Mouse (Mus musculus): Measurements from ENCODE around the gene Tigar. TPM values are rescaled to one million over a fixed set of nuclear protein-coding genes. Genes with fewer than 3 reads are reported as not detected.

Tigar gene
- polyA plus RNA-seq, 1 experiment from 2014 or later, result 0.53 TPM

GRCm38 (mm10) chr6:127149944-127150662 lies 40.7 kb upstream of the Tigar start:
- Histone ChIP-seq H3K9ac (peak overlapping the region; percentile 46), H3K4me3 (replicated peaks) (peak overlapping the region; percentile 61), H3K9me3 (replicated peaks) (no peaks in the 10 kb centered on the region), H3K4me2 (peak overlapping the region; percentile 82), H3K27me3 (peaks cover 74% of the 10 kb centered on the region), H3K36me3 (replicated peaks) (no peaks in the 10 kb centered on the region), H3K27ac (replicated peaks) (0 out of 2 replicates have a peak overlapping the region, but pooled peaks have one; percentile 41), H3K4me1 (replicated peaks) (peaks cover 75% of the 10 kb centered on the region)
- no peak for ATAC-seq (ENCODE audit: insufficient read depth)
- WGBS (ENCODE audit: insufficient replicate concordance), result under 1% methylated on average over 38 of the region's 38 CpGs

GRCm38 (mm10) chr6:127149303-127149943 lies 40.1 kb upstream of the Tigar start:
- no peak overlapping the region for H3K27ac ChIP-seq (replicated peaks)
- no peak for ATAC-seq (ENCODE audit: insufficient read depth)
- no peaks in the 10 kb centered on the region for H3K9me3 ChIP-seq (replicated peaks)

GRCm38 (mm10) chr6:127148526-127149302 lies 39.4 kb upstream of the Tigar start:
- Histone ChIP-seq H3K4me2 (peak overlapping the region; percentile 82), H3K27ac (replicated peaks) (no peak overlapping the region), H3K9ac (peak overlapping the region; percentile 46), H3K36me3 (replicated peaks) (no peaks in the 10 kb centered on the region), H3K27me3 (peaks cover 60% of the 10 kb centered on the region), H3K4me3 (replicated peaks) (peak overlapping the region; percentile 61), H3K9me3 (replicated peaks) (no peaks in the 10 kb centered on the region), H3K4me1 (replicated peaks) (peaks cover 64% of the 10 kb centered on the region)
- WGBS (ENCODE audit: insufficient replicate concordance), result 19% methylated on average over 20 of the region's 20 CpGs
- ATAC-seq (ENCODE audit: insufficient read depth), result no peak

More at GRCm38 (mm10) chr6:127149303-127149943, 40.1 kb upstream of the Tigar start:
- peaks cover 71% of the 10 kb centered on the region for H3K4me1 ChIP-seq (replicated peaks)
- peak overlapping the region; percentile 82 for H3K4me2 ChIP-seq
- peak overlapping the region; percentile 46 for H3K9ac ChIP-seq
- under 1% methylated on average over 30 of the region's 30 CpGs for WGBS (ENCODE audit: insufficient replicate concordance)
- H3K36me3 ChIP-seq (replicated peaks), result no peaks in the 10 kb centered on the region
- peaks cover 67% of the 10 kb centered on the region for H3K27me3 ChIP-seq
- peak overlapping the region; percentile 61 for H3K4me3 ChIP-seq (replicated peaks)

GRCm38 (mm10) chr6:127147665-127148064 lies 38.3 kb upstream of the Tigar start:
- H3K36me3 ChIP-seq (replicated peaks), result no peaks in the 10 kb centered on the region
- no peak overlapping the region for H3K4me2 ChIP-seq
- no peak for ATAC-seq (ENCODE audit: insufficient read depth)

GRCm38 (mm10) chr6:127146322-127146947 lies 37.1 kb upstream of the Tigar start:
- WGBS (ENCODE audit: insufficient replicate concordance), result 85% methylated on average over 3 of the region's 3 CpGs
- Histone ChIP-seq H3K4me3 (replicated peaks) (no peak overlapping the region), H3K4me1 (replicated peaks) (peaks cover 59% of the 10 kb centered on the region), H3K4me2 (no peak overlapping the region), H3K9ac (no peak overlapping the region), H3K27ac (replicated peaks) (no peak overlapping the region), H3K27me3 (peaks cover 37% of the 10 kb centered on the region), H3K36me3 (replicated peaks) (no peaks in the 10 kb centered on the region), H3K9me3 (replicated peaks) (no peaks in the 10 kb centered on the region)
- ATAC-seq (ENCODE audit: insufficient read depth), result no peak

More at GRCm38 (mm10) chr6:127147665-127148064, 38.3 kb upstream of the Tigar start:
- Histone ChIP-seq H3K27me3 (peaks cover 49% of the 10 kb centered on the region), H3K9ac (no peak overlapping the region), H3K9me3 (replicated peaks) (no peaks in the 10 kb centered on the region), H3K27ac (replicated peaks) (no peak overlapping the region), H3K4me3 (replicated peaks) (no peak overlapping the region), H3K4me1 (replicated peaks) (peaks cover 64% of the 10 kb centered on the region)
- WGBS (ENCODE audit: insufficient replicate concordance), result under 1% methylated on average over 4 of the region's 4 CpGs

- Histone ChIP-seq H3K9ac (no peak overlapping the region), H3K36me3 (replicated peaks) (no peaks in the 10 kb centered on the region), H3K4me1 (replicated peaks) (peaks cover 52% of the 10 kb centered on the region), H3K27me3 (peaks cover 29% of the 10 kb centered on the region), H3K4me2 (no peak overlapping the region), H3K4me3 (replicated peaks) (no peak overlapping the region), H3K27ac (replicated peaks) (no peak overlapping the region), H3K9me3 (replicated peaks) (no peaks in the 10 kb centered on the region)
- no peak for ATAC-seq (ENCODE audit: insufficient read depth)
- 28% methylated on average over 20 of the region's 20 CpGs for WGBS (ENCODE audit: insufficient replicate concordance)
These were observed 36.3 kb upstream of the Tigar start for GRCm38 (mm10) chr6:127145464-127146190.

- Histone ChIP-seq H3K36me3 (replicated peaks) (no peaks in the 10 kb centered on the region), H3K4me1 (replicated peaks) (peaks cover 36% of the 10 kb centered on the region)
These were observed 34.4 kb upstream of the Tigar start for GRCm38 (mm10) chr6:127143576-127144288.

GRCm38 (mm10) chr6:127143124-127143520 lies 33.8 kb upstream of the Tigar start:
- ATAC-seq (ENCODE audit: insufficient read depth), result no peak
- Histone ChIP-seq H3K4me2 (peak overlapping the region; percentile 51), H3K27ac (replicated peaks) (no peak overlapping the region), H3K9ac (no peak overlapping the region), H3K36me3 (replicated peaks) (no peaks in the 10 kb centered on the region), H3K4me1 (replicated peaks) (peaks cover 33% of the 10 kb centered on the region), H3K4me3 (replicated peaks) (no peak overlapping the region), H3K9me3 (replicated peaks) (no peaks in the 10 kb centered on the region), H3K27me3 (peaks cover 4% of the 10 kb centered on the region)
- 38% methylated on average over 10 of the region's 10 CpGs for WGBS (ENCODE audit: insufficient replicate concordance)

More at GRCm38 (mm10) chr6:127143576-127144288, 34.4 kb upstream of the Tigar start:
- no peak overlapping the region for H3K4me3 ChIP-seq (replicated peaks)
- no peak for ATAC-seq (ENCODE audit: insufficient read depth)
- 63% methylated on average over 7 of the region's 7 CpGs for WGBS (ENCODE audit: insufficient replicate concordance)
- no peak overlapping the region for H3K27ac ChIP-seq (replicated peaks)
- H3K9me3 ChIP-seq (replicated peaks), result no peaks in the 10 kb centered on the region
- no peak overlapping the region for H3K9ac ChIP-seq
- H3K4me2 ChIP-seq, result no peak overlapping the region
- peaks cover 10% of the 10 kb centered on the region for H3K27me3 ChIP-seq

GRCm38 (mm10) chr6:127142154-127143123 lies 33.1 kb upstream of the Tigar start:
- Histone ChIP-seq H3K4me1 (replicated peaks) (peaks cover 33% of the 10 kb centered on the region), H3K9me3 (replicated peaks) (no peaks in the 10 kb centered on the region), H3K36me3 (replicated peaks) (no peaks in the 10 kb centered on the region), H3K27me3 (no peaks in the 10 kb centered on the region; the same call in 1 of the 2 replicates), H3K4me3 (replicated peaks) (0 out of 2 replicates have a peak overlapping the region, but pooled peaks have one; percentile 4), H3K4me2 (peak overlapping the region; percentile 51), H3K9ac (no peak overlapping the region), H3K27ac (replicated peaks) (peak overlapping the region; percentile 49; the same call in 1 of the 2 replicates)
- WGBS (ENCODE audit: insufficient replicate concordance), result 6% methylated on average over 9 of the region's 10 CpGs
- ATAC-seq (ENCODE audit: insufficient read depth), result peak; percentile 49

Measured in liver, embryonic 15.5 days (tissue).